Mouse (Mus musculus): ENCODE results near the gene Ssu72.
"Not testable (repeated sequence)": the region's sequence is repeated elsewhere in the genome, so short reads cannot be mapped to it uniquely, and the experiment has no call there.

The Ssu72 gene

DNA sequence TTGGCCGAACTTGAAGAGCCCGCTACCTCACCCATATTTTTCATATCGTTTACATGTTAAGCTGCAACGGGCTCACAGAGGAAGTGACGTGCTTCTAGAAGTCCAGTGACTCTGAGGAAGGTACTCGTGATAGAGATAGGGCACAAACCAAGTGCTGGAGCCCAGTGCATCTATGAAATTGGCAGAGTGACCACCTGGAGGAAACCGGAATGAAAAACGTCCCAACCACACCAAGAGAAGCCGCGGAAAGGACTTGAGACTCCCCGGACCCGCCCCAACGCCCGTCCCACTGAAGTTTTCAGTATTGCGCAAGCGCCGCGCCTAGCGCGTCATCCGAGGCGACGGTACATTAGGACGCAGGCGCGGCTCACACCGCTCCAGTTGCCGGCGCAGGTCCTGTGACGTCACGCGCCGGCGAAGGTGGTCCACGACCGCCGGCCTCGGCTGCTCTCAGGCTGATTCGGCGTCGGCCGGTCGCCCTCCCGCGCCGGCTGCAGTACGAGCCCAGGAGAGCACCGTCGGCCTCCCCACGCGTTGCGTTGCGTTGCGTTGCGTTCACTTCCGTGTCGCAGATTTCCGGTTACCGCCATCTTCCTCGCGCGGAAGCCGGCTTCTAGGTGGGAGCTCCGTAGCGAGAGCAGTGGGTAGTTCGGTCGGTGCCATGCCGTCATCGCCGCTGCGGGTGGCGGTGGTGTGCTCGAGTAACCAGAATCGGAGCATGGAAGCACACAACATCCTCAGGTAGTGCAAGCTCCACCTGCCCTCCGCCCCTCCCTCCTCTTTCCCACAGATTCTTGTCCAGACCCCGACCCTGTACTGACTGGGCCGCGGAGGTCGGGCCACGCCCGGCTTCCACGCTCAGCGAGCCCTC lies at the start of gene Ssu72:
Gene Ssu72, plus strand, starts transcription at position 80 of the 871 bp plus-strand sequence.
- peak; percentile 97 for DNase-seq (ENCODE audit: low read depth, low spot score)

DNA sequence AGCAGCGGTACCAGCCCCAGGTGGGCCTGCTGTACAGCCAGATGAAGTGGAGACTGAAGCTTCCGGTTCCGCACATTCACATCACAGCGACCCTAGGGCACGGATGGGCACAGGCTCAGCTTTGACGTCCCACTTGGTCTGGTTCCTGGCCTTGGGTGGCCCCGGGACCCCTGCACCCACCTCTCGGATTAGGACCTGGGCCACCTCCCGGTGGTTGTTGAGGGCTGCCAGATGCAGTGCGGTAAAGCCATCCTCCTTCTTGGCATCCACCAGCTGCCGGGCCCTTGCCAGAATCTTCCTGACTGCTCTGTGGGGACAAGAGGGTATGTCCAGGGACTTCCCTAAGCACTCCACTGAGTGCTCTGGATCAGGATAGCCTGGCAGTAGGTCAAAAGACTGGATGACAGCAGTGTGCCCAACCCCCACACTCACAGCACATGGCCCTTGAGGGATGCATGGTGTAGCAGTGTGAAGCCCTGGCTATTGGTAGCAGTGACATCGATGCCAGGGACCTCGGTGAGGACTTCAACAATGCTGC lies 48.3 kb upstream of the Ssu72 start:
- DNase-seq (ENCODE audit: low read depth, low spot score): no peak

GRCm38 (mm10) chr4:155658961-155659360 lies 45.6 kb upstream of the Ssu72 start:
- no peak for DNase-seq (ENCODE audit: low read depth, low spot score)

GRCm38 (mm10) chr4:155660641-155661040 lies 44.0 kb upstream of the Ssu72 start:
- peak; percentile 20 for DNase-seq (ENCODE audit: low read depth, low spot score)

DNA sequence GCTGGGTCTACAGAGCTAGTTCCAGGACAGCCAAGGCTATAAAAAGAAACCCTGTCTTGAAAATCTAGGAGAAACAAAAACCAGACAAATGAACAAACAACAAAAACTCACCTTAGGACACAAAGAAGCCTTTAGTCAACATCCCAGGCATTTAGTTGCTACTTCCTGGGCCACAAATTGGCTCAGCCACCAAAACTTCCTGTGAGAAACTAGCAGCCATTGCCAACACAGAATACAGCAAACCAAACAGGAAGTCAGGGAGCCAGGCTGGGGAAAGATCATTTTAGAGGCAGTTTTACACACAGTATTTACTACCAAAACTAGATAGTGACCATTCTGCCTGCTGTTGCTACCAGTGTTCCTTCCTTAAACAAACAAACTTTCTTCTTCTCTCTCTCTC lies 37.7 kb upstream of the Ssu72 start:
- DNase-seq (ENCODE audit: low read depth, low spot score): no peak

GRCm38 (mm10) chr4:155668689-155669597 lies 35.7 kb upstream of the Ssu72 start, which contains the start of gene Mib2:
Gene Mib2, minus strand, starts transcription at chr4:155669198.
- peak; percentile 98 for DNase-seq (ENCODE audit: low read depth, low spot score)

DNA sequence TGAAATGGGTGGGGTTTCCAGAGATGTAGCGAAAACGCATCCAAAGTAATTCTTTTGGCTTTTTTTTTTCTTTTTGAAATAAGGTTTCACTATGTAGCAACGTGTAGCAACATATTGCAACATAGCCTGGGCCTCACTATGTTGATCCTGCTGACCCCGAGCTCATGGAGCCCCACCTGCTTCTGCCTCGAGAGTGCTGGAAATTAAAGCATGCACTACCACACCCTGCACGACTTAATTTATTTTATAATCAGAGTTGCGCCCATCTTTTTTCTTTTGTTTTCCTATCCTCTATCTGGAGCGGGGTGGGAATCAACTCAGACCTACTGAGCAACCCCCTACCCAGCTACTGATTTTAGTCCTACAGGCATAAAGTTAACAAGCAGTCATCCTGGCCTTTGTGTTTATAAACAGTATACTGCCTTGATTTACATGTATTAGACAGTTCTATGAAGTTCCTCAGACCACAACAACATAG lies 35.0 kb upstream of the Ssu72 start:
- DNase-seq (ENCODE audit: low read depth, low spot score): peak; percentile 83

- peak; percentile 94 for DNase-seq (ENCODE audit: low read depth, low spot score)
Observed at GRCm38 (mm10) chr4:155670236-155670635, 34.4 kb upstream of the Ssu72 start.

- no peak for DNase-seq (ENCODE audit: low read depth, low spot score)
Observed at GRCm38 (mm10) chr4:155672082-155672481, 32.5 kb upstream of the Ssu72 start.

- no peak for DNase-seq (ENCODE audit: low read depth, low spot score)
Observed at GRCm38 (mm10) chr4:155675991-155676390, 28.6 kb upstream of the Ssu72 start.

DNA sequence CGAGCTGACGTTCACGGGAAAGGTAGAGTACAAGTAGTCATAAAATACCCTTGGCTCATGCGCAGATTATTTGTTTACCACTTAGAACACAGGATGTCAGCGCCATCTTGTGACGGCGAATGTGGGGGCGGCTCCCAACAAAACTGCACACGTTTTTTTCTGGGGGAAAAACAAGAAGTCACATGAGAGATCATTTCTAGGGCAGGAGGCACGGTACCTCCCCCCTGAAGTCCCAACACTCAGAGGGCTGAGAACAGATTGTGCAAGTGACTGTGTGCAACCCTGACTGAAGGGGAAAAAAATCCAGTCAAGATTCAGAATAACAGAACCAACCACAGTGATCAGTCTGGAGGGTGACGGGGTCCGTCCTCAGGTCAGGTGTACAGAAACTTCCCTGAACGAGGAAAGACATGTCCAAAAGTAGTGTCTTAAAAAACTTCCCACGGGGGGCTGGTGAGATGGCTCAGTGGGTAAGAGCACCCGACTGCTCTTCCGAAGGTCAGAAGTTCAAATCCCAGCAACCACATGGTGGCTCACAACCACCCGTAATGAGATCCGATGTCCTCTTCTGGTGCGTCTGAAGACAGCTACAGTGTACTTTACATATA lies 20.8 kb upstream of the Ssu72 start:
- DNase-seq (ENCODE audit: low read depth, low spot score): not testable (repeated sequence)

DNA sequence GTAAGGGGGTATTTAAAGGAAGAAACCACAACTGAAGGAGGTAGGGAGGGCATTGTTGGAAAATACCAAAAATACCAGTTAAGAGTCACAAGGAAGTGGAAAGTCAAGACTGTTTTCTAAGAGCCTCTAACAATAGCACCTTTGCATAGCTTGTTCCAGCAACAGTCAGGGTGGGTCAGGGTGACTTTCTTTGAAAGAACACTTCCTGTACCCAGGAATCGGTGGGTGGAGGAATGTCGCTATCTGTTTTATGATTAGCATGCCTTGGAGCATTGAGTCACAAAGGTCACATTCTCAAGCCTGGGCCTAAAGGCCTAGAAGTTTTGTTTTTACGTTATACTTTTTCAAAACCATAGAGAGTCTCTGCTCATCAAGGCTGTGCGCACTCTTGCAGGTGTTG lies 16.8 kb upstream of the Ssu72 start:
- peak; percentile 64 for DNase-seq (ENCODE audit: low read depth, low spot score)

DNA sequence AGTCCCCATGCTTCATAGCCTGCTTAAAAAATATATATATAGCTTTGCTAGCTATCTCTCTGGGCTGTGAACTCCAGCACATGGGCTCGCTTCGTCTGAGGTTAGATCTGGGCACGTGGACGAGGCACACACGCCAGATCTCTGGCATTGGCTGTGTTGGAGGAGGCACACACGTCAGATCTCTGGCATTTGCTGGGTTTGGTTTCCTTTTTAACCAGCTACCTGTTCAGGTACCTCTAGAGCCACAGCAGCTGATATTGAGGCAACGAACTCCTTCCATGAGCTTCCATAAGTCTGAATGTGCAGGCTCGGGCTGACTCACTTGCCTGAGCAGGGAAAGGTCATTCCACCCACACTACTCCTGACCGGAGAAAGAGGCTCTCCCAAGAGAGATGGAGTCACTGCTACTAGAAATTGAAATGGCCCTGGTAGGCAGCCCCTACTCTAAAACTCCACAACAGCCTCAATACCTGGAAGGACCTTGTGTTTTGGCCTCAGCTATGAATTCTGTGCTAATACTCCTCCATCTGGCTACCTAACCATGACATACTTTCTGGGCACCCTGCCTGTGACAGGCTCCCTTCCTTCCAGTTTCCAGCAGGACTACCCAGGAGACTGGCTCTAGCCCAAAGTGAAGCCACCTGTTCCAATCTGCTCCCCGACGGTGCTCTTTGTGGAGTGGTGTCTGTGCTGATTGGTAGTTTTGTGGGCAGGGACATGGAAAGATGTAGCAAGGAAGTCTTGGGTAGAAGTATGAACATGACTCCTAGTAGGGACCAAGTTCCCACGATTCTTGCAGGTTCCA lies 13.8 kb upstream of the Ssu72 start:
- no peak for DNase-seq (ENCODE audit: low read depth, low spot score)

DNA sequence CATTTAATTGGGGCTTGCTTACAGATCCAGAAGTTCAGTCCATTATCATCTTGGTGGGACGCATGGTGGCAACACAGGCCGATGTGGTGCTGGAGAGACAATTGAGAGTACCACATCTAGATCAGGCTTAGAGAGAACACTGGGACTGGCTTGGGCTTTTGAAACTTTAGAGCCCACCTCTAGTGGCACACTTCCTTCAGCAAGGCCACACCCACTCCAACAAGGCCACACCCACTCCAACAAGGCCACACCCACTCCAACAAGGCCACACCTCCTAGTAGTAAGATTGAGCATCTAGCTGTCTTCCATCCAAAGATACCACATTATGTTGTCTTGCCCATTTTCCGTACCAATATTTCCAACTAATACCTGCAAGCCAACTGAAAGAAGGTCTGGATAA lies 12.2 kb upstream of the Ssu72 start:
- DNase-seq (ENCODE audit: low read depth, low spot score): peak; percentile 62

GRCm38 (mm10) chr4:155694111-155694481 lies 10.5 kb upstream of the Ssu72 start, which contains the start of gene Fndc10:
Gene Fndc10, plus strand, starts transcription at chr4:155694342.
- DNase-seq (ENCODE audit: low read depth, low spot score): peak; percentile 80

DNA sequence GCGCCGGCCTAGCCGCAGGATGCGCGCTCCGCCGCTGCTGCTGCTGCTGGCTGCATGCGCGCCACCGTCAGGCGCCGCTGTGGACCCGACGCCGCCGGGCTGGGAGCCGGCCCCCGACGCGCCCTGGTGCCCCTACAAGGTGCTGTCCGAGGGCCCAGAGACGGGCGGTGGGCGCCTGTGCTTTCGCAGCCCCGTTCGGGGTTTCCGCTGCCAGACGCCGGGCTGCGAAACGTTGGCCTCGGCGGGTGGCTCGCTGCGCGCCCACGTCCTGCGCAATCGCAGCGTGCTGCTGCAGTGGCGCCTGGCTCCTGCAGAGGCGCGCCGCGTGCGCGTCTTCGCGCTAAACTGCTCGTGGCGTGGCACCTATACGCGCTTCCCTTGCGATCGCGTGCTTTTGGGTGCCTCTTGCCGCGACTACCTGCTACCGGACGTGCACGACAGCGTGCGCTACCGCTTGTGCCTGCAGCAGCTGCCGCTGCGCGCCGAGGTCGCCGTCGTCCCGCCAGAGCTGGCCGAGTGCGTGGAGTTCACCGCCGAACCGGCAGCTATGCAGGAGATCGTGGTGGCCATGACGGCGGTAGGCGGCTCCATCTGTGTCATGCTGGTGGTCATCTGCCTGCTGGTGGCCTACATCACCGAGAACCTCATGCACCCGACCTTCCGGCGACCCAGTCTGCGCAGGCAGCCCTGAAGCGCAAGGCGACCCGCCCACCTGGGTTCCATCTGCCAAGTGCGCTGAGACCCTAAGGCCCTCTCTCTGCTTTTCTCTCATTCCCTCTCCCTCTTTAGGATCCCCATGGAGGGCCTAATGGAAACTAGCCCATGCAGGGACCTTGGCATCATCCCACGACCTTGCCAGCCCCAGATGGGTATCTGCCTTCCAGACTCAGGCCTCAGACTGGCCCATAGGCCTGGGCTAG lies 9.9 kb upstream of the Ssu72 start:
- peak; percentile 79 for DNase-seq (ENCODE audit: low read depth, low spot score)

DNA sequence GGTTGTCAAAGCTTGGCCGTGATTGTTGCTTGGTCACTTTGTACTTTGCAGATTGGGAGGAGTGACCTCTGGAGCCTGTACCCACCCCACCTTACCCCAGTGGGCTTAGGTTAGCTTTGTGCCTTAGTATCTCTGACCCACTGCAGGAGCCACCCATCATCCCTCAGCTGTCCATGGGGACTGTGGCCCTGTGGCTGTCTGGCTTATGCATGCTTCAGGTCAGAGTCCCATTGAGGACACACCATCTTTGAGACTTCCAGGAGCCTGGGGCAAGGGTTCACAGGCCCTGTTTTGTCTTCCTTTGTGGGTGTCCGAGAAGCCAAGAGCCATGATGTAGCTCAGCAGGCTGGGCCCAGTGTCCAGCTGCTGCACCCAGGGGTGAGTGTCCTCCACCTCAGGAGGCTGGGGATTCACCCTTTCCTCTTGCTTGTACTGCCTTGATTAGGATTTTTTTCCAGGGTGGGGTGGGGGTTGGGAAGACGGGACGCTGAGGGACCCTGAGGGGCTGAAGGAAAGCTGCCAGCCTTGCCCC lies 9.0 kb upstream of the Ssu72 start:
- no peak for DNase-seq (ENCODE audit: low read depth, low spot score)

- DNase-seq (ENCODE audit: low read depth, low spot score): peak; percentile 88
Observed at GRCm38 (mm10) chr4:155696261-155697255, 8.0 kb upstream of the Ssu72 start.

Measured in R1 (cell line).